Mouse (Mus musculus): ENCODE data around the gene Tmigd3.

- no peak for TF ChIP-seq CTCF (IDR thresholded peaks at IDR 0.05; ENCODE audit: extremely low read depth, insufficient read depth, insufficient read length, insufficient replicate concordance)
- TF ChIP-seq POLR2A (IDR thresholded peaks at IDR 0.05; ENCODE audit: low read depth, low read length), result no peak
Measured at GRCm38 (mm10) chr3:105824704-105825103, 46.0 kb upstream of the Tmigd3 start.
